Mouse (Mus musculus) testis, adult 10 weeks (tissue): ENCODE data around the gene Olfr945. TPM values are rescaled to one million over a fixed set of nuclear protein-coding genes. Genes with fewer than 3 reads are reported as not detected.

ENCODE experiments used
- polyA plus RNA-seq: library from polyadenylated mRNA; stranded (reverse); fragments of 350-450 nt; fragmentation: Illumina TruSeq; extraction: RNeasy Lipid Tissue Mini Kit (QIAGEN cat#74804); gene quantifications from one replicate; pipeline ENCODE4 v1.2.3, GENCODE M21; 2014; ENCODE audit warnings: low read depth, low replicate concordance

The Olfr945 gene
- not detected for polyA plus RNA-seq

GRCm38 (mm10) chr9:39276718-39277117, at the start of gene Olfr945:
Gene Olfr945 (minus strand): TSS chr9:39276818.

GRCm38 (mm10) chr9:39325945-39326344, 49.3 kb upstream of the Olfr945 start, which contains the start of gene Olfr948:
Gene Olfr948 (minus strand): TSS chr9:39326045.

DNA sequence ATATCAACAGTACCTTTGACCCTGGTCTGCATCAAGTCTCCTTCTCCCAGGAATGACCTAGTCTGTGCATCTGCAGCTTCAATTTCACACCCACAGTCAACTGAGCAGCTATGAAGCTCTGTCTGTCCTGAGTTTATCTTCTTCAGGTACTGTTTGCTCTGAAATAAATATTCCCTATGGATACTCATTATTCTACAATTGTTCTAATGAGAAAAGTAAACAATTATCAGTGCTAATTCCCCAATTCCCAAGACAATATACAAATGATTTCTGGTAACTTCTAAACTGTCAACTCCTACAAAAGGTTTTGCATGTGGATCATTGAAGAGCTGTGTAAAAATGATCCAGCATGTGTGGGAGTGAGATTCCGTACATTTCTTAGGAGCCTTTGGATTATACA, 26.7 kb downstream of the Olfr945 start, which contains the start of gene Olfr1537:
TSS of gene Olfr1537 (minus strand) at position 101 of the 400 bp plus-strand sequence.

Other genes starting within 250 kb of the Olfr945 start
- not detected for gene Olfr937, start 211.9 kb downstream of the Olfr945 start, polyA plus RNA-seq
- not detected for gene Olfr938, start 197.9 kb downstream of the Olfr945 start, polyA plus RNA-seq
- gene Olfr27, start 148.7 kb downstream of the Olfr945 start, polyA plus RNA-seq = 1.5 TPM
- gene Olfr943, start 110.5 kb downstream of the Olfr945 start, polyA plus RNA-seq = not detected
- not detected for gene Olfr944, start 74.9 kb downstream of the Olfr945 start, polyA plus RNA-seq
- not detected for gene Olfr1537, start 26.8 kb downstream of the Olfr945 start, polyA plus RNA-seq
- not detected for gene Olfr948, start 49.2 kb upstream of the Olfr945 start, polyA plus RNA-seq
- not detected for gene Olfr951, start 110.6 kb upstream of the Olfr945 start, polyA plus RNA-seq
- not detected for gene Olfr952, start 150.3 kb upstream of the Olfr945 start, polyA plus RNA-seq
- gene Olfr954, start 179.9 kb upstream of the Olfr945 start, polyA plus RNA-seq = not detected
- gene Olfr955, start 195.1 kb upstream of the Olfr945 start, polyA plus RNA-seq = not detected
- gene Olfr44, start 217.2 kb upstream of the Olfr945 start, polyA plus RNA-seq = not detected
- not detected for gene Olfr957, start 239.0 kb upstream of the Olfr945 start, polyA plus RNA-seq